Mouse (Mus musculus): ENCODE measurements around the gene Dusp7. TPM values are rescaled to one million over a fixed set of nuclear protein-coding genes. Genes with fewer than 3 reads are reported as not detected.

Gene Dusp7
- polyA plus RNA-seq, 1 experiment from 2014 or later = 27.8 TPM

- no peak overlapping the region for H3K4me2 ChIP-seq (replicated peaks; ENCODE audit: low read depth, low read length)
- no peaks in the 10 kb centered on the region for H3K9me3 ChIP-seq (ENCODE audit: low read length)
- no peaks in the 10 kb centered on the region for H3K4me1 ChIP-seq (ENCODE audit: insufficient read depth, low read depth, low read length)
- ATAC-seq (no peak), DNase-seq (ENCODE audit: low spot score) (no peak)
- H3K9ac ChIP-seq (replicated peaks; ENCODE audit: low read depth) = no peak overlapping the region
- H3K27ac ChIP-seq (ENCODE audit: low read length) = no peak overlapping the region
- H3K4me3 ChIP-seq (ENCODE audit: low read depth, low read length) = no peak overlapping the region
- no peaks in the 10 kb centered on the region for H3K36me3 ChIP-seq (ENCODE audit: insufficient read depth, low read length)
- no peaks in the 10 kb centered on the region for H3K27me3 ChIP-seq (replicated peaks; ENCODE audit: insufficient read depth, low read length)
- TF ChIP-seq EP300 (IDR thresholded peaks at IDR 0.05) = no peak
- TF ChIP-seq CTCF (IDR thresholded peaks at IDR 0.05) = no peak
- WGBS = 62% methylated on average over 9 of the region's 9 CpGs
Observed at GRCm38 (mm10) chr9:106398667-106399311, 30.4 kb downstream of the Dusp7 start.

GRCm38 (mm10) chr9:106399808-106400207 is 31.4 kb downstream of the Dusp7 start:
- H3K4me2 ChIP-seq (replicated peaks; ENCODE audit: low read depth, low read length) = no peak overlapping the region
- H3K4me1 ChIP-seq (ENCODE audit: insufficient read depth, low read depth, low read length) = no peaks in the 10 kb centered on the region
- H3K36me3 ChIP-seq (ENCODE audit: insufficient read depth, low read length) = no peaks in the 10 kb centered on the region
- no peak overlapping the region for H3K9ac ChIP-seq (replicated peaks; ENCODE audit: low read depth)
- no peak for TF ChIP-seq CTCF (IDR thresholded peaks at IDR 0.05)
- TF ChIP-seq EP300 (IDR thresholded peaks at IDR 0.05) = no peak
- H3K9me3 ChIP-seq (ENCODE audit: low read length) = no peaks in the 10 kb centered on the region
- H3K4me3 ChIP-seq (ENCODE audit: low read depth, low read length) = no peak overlapping the region
- DNase-seq (ENCODE audit: low spot score) = no peak
- H3K27me3 ChIP-seq (replicated peaks; ENCODE audit: insufficient read depth, low read length) = no peaks in the 10 kb centered on the region
- ATAC-seq = no peak
- 90% methylated on average over 3 of the region's 3 CpGs for WGBS
- no peak overlapping the region for H3K27ac ChIP-seq (ENCODE audit: low read length)

GRCm38 (mm10) chr9:106402149-106402548 is 33.7 kb downstream of the Dusp7 start:
- Histone ChIP-seq H3K9me3 (ENCODE audit: low read length) (no peaks in the 10 kb centered on the region), H3K36me3 (ENCODE audit: insufficient read depth, low read length) (no peaks in the 10 kb centered on the region), H3K4me2 (replicated peaks; ENCODE audit: low read depth, low read length) (no peak overlapping the region), H3K27ac (ENCODE audit: low read length) (no peak overlapping the region), H3K27me3 (replicated peaks; ENCODE audit: insufficient read depth, low read length) (no peaks in the 10 kb centered on the region), H3K4me1 (ENCODE audit: insufficient read depth, low read depth, low read length) (no peaks in the 10 kb centered on the region), H3K4me3 (ENCODE audit: low read depth, low read length) (no peak overlapping the region), H3K9ac (replicated peaks; ENCODE audit: low read depth) (no peak overlapping the region)
- WGBS = 79% methylated on average over 5 of the region's 5 CpGs
- TF ChIP-seq EP300 (IDR thresholded peaks at IDR 0.05) (no peak), CTCF (IDR thresholded peaks at IDR 0.05) (no peak)
- ATAC-seq (no peak), DNase-seq (ENCODE audit: low spot score) (no peak)

GRCm38 (mm10) chr9:106402607-106403375 is 34.4 kb downstream of the Dusp7 start:
- no peaks in the 10 kb centered on the region for H3K36me3 ChIP-seq (ENCODE audit: insufficient read depth, low read length)
- no peaks in the 10 kb centered on the region for H3K4me1 ChIP-seq (ENCODE audit: insufficient read depth, low read depth, low read length)
- WGBS = 69% methylated on average over 16 of the region's 16 CpGs
- H3K27ac ChIP-seq (ENCODE audit: low read length) = no peak overlapping the region
- no peak for TF ChIP-seq CTCF (IDR thresholded peaks at IDR 0.05)
- no peak for TF ChIP-seq EP300 (IDR thresholded peaks at IDR 0.05)
- H3K4me2 ChIP-seq (replicated peaks; ENCODE audit: low read depth, low read length) = no peak overlapping the region
- H3K9ac ChIP-seq (replicated peaks; ENCODE audit: low read depth) = no peak overlapping the region
- ATAC-seq (no peak), DNase-seq (ENCODE audit: low spot score) (no peak)
- no peaks in the 10 kb centered on the region for H3K9me3 ChIP-seq (ENCODE audit: low read length)
- no peaks in the 10 kb centered on the region for H3K27me3 ChIP-seq (replicated peaks; ENCODE audit: insufficient read depth, low read length)
- H3K4me3 ChIP-seq (ENCODE audit: low read depth, low read length) = no peak overlapping the region

GRCm38 (mm10) chr9:106405275-106405674 is 36.8 kb downstream of the Dusp7 start:
- DNase-seq (ENCODE audit: low spot score) (peak; percentile 67), ATAC-seq (peak; percentile 83)
- H3K36me3 ChIP-seq (ENCODE audit: insufficient read depth, low read length) = no peaks in the 10 kb centered on the region
- WGBS = 34% methylated on average over 6 of the region's 6 CpGs
- no peak overlapping the region for H3K4me2 ChIP-seq (replicated peaks; ENCODE audit: low read depth, low read length)
- no peaks in the 10 kb centered on the region for H3K4me1 ChIP-seq (ENCODE audit: insufficient read depth, low read depth, low read length)
- H3K27ac ChIP-seq (ENCODE audit: low read length) = no peak overlapping the region
- TF ChIP-seq EP300 (IDR thresholded peaks at IDR 0.05) (no peak), CTCF (IDR thresholded peaks at IDR 0.05) (no peak)
- no peak overlapping the region for H3K4me3 ChIP-seq (ENCODE audit: low read depth, low read length)
- no peaks in the 10 kb centered on the region for H3K27me3 ChIP-seq (replicated peaks; ENCODE audit: insufficient read depth, low read length)
- H3K9me3 ChIP-seq (ENCODE audit: low read length) = no peaks in the 10 kb centered on the region
- no peak overlapping the region for H3K9ac ChIP-seq (replicated peaks; ENCODE audit: low read depth)

- peak; percentile 46 for DNase-seq (ENCODE audit: low spot score)
- H3K27ac ChIP-seq (ENCODE audit: low read length) = no peak overlapping the region
- 34% methylated on average over 8 of the region's 8 CpGs for WGBS
- no peak overlapping the region for H3K4me3 ChIP-seq (ENCODE audit: low read depth, low read length)
- H3K4me2 ChIP-seq (replicated peaks; ENCODE audit: low read depth, low read length) = no peak overlapping the region
- H3K9me3 ChIP-seq (ENCODE audit: low read length) = no peaks in the 10 kb centered on the region
- no peaks in the 10 kb centered on the region for H3K27me3 ChIP-seq (replicated peaks; ENCODE audit: insufficient read depth, low read length)
- no peaks in the 10 kb centered on the region for H3K4me1 ChIP-seq (ENCODE audit: insufficient read depth, low read depth, low read length)
- no peak for TF ChIP-seq EP300 (IDR thresholded peaks at IDR 0.05)
- no peak for TF ChIP-seq CTCF (IDR thresholded peaks at IDR 0.05)
- H3K36me3 ChIP-seq (ENCODE audit: insufficient read depth, low read length) = no peaks in the 10 kb centered on the region
- peak; percentile 52 for ATAC-seq
- no peak overlapping the region for H3K9ac ChIP-seq (replicated peaks; ENCODE audit: low read depth)
Observed at GRCm38 (mm10) chr9:106406443-106407078, 38.1 kb downstream of the Dusp7 start.

Data from lung, postnatal 0 days (tissue).